Mouse (Mus musculus): ENCODE data around the gene Thada.
"Not testable (repeated sequence)": the region's sequence is repeated elsewhere in the genome, so short reads cannot be mapped to it uniquely, and the experiment has no call there.

The Thada gene

GRCm38 (mm10) chr17:84340574-84340973 lies 125.4 kb downstream of the Thada start:
- DNase-seq: no peak

DNA sequence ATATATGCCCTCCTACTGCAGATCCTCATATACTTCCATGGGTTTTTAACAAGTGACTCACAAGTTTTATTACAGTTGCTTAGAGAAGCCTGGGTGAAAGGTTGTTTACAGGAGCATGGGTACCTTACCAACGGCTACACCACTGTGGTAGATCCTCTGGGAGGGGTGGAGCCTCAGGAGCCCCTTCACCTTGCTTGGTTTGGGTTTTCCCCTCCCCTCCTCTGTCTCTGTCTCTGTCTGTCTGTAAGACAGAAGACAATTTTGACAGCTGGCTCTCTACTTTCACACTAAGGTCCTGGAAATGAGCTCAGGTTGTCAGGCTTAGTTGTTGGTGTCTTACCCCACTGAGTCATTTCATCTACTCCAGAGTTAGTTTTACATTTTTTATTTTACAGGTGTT lies 130.0 kb downstream of the Thada start:
- DNase-seq: no peak

GRCm38 (mm10) chr17:84335076-84335475 lies 130.9 kb downstream of the Thada start:
- DNase-seq: no peak

DNA sequence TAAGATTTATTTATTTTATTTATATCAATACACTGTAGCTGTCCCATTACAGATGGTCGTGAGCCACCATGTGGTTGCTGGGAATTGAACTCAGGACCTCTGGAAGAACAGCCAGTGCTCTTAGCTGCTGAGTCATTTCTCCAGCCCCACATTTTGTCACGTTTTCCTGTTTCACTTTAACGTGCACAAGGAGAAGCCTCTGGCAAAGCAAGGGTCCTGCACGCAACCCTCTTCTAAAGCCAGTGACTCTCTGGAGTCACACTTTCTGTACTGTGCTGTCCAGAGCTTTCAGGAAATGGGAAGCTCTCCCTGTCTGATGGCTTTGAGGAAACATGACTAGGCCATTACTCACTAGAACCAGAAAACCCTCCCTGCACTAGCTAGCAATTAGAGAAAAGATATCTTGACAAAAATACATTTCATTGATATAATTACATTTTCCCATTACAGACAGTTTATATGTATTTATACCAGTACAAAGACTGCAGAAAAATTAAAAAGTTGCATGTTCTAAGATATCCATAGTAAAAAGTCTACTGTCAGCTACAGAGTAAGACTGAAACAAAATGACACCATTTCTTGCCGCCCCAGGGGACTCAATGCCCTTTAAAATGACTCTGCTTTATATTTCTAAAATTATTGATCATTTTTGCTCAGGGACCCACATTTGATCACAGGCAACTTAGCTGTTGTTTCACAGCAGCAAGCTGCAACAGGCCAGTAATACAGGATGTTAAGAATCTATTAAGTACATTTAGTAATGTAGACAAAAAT lies 131.6 kb downstream of the Thada start:
- no peak for DNase-seq

DNA sequence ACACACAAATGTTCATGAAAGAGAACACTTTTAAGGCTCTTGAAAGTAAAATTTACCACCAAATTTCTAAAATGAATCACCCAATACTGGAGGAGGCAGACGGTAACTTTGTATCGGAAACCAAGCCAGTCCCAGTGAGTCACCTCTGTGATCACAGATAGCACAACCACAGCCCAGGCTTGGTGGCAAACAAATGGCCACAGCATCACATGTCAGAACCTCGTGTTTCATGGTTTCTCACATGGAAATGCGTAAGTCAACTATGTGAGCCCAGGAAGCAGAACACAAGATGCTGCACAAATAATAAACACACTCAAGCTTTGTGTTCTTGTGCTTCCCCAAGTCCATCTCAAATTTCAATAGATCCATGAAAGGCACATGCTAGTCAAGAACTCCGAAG lies 133.1 kb downstream of the Thada start:
- DNase-seq: no peak

DNA sequence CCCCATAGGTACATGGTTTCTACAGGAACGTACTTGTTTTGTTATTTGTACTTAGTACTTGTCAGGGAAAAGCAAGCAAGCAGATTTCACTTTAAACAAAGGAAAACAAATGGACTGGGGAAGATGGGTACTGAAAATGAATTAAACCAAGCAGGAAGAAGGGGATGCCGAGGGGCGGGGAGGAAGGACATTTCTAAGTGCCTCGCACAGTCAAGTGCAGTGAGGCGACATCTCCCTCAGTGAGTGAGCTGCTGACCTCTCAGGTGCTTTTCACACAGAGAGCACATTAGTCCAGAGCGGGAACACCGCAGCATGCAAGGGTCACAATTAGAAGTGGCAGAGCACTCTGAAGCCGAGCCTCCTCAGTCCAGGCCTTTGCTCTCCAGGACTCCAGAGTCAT lies 135.0 kb downstream of the Thada start:
- DNase-seq: no peak

DNA sequence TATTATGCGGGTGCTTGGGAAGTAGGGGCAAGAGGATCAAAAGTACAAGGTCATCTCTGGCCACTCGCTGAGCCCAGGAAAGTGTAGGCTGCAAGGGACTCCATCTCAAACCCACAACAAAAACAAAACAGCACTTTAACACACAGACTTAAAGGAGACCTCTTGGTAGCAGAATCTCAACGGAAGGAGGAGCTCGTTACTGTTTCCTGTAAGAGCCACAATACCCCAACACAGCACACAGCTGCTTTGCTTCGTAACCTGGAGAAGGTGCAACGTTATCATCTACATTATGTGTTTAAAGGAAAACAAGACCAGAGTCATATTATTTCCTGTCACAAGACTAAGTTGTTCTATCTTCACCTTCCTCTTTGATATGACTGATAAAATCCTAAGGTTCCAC lies 135.5 kb downstream of the Thada start:
- no peak for DNase-seq

DNA sequence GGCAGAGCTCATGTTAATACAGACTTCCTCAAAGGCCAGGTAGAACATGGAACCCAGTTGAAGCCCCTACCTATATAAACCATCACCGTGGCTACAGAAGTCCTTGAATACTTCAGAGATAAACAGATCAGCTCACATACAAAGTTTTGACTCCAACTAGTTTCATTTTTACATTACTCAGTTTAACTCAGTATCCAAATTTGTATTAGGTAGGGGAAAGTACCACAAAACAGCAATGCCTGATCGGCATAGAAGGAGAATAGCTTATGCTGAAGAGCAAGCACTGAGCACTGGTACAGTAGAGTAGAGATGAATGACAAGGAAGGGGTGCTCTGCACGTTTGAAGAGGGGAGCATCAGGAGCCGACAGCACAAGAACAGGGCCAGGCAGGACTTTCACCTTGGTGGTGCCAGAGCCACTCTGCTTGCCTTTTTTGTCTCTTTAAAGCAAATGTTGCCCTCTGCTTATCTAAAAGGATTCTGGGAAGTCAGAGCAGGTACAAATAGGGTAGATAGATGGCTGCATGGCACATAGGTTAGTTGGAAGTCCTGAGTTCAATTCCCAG lies 136.0 kb downstream of the Thada start:
- no peak for DNase-seq

DNA sequence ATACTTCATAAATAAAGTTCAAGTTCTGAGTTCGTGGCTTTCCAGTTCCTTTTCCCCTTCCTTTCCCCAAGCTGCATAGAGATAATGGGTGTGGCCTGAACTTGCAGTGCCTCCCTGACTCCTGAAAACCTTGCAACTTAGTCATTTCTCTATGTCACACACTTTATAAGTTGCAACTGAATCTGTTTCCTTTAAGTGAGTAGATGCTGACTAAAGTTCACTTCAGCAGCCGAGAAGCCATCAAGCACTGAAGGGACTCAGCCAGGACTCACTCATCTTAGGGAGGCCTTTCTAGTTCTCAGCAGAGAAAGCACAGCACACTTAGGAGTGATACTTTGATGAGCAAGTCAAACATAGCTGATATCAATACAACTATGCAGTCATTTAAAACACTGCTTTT lies 137.5 kb downstream of the Thada start:
- no peak for DNase-seq

GRCm38 (mm10) chr17:84327051-84327925 lies 138.7 kb downstream of the Thada start:
- DNase-seq: peak; percentile 63

DNA sequence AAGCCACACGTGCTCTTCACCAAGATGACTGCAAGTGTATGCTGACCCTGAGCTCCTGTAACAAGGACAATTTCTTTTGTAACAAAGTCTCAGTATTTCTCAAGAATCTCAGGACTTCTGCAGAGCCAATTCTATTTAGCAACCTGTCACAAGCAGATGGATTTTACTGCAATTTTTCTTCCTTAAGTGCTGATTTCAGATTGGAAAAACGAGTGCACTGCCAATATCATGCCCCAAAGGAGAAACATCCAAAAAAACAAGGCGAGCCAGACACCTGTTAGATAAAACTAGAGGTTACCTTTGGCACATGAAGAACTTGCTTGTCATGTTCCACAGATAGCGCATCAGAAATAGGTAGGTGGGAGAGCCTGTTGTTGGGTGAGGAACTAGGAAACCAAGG lies 143.8 kb downstream of the Thada start:
- no peak for DNase-seq

DNA sequence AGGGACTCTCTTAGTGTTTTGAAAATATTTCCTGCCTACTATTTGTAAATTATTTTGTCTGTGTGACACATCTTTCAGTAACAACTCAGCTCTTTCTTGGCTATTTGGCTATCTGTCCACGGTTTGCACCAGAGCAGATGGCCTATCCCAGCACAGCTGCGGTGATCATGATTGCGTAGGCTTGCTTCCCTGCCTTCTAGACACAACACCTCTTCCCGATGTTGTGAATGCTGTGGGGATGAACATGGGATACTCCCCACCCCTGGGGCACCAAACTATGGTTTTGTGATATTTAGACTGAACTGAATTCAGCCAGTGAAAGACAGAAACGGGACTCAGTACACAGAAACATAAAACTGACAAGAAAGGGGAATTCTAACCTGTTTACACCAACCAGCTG lies 144.7 kb downstream of the Thada start:
- no peak for DNase-seq

DNA sequence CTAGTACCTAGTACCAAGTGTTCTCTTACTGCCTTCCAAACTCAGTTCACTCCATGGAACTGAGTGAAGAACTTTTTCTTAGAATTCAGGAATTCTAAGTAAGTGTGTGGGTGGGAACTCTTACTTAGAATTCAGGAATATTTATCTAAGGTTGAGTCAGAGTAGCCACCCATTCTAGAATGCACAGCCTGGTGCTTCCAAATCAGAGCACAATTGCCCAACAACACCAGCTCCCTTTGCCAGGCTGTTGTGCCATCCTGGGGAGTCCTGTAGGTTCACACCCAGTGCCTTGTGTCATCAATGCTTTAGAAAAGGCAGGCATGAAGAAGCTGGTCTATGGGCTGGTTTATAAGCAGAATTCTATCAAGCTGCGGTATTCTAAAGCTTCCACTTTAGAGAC lies 145.4 kb downstream of the Thada start:
- no peak for DNase-seq

- no peak for DNase-seq
Measured at GRCm38 (mm10) chr17:84314341-84314740, 151.7 kb downstream of the Thada start.

DNA sequence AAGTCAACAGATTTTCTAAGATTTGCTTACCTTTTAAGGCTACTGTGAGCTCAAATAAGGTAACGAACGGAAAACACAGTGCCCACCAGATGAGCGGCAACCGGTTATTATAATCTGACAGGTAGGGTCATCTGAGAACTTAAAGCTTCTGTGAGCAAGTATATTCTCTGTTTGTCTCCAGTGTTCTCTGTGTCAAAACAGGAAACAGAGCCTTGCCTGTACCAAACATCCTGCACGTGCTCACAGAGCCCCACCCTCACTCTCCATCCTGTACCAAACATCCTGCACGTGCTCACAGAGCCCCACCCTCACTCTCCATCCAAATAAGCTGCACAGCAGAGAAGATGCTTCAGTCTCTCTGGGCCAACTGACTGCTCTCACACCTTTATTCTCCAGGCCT lies 152.5 kb downstream of the Thada start:
- DNase-seq: no peak

DNA sequence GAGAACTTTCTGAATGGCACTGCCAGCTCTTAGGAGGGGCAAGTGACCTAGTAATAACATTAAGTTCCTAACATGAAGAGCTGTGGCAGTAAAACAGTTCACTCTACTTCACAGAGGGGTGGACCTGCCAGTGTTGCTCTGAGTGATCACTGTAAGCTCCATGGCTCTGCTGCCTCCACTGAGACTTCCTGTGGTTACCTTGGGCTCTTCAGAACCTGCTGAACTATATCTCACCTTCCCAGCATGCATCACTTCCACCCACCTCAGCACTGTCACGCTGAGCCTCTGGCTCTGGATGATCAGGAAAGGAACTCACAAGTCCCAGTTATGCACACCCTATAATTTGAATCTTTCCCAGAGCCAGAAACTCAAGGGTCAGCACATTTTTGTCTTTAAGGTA lies 159.9 kb downstream of the Thada start:
- no peak for DNase-seq

DNA sequence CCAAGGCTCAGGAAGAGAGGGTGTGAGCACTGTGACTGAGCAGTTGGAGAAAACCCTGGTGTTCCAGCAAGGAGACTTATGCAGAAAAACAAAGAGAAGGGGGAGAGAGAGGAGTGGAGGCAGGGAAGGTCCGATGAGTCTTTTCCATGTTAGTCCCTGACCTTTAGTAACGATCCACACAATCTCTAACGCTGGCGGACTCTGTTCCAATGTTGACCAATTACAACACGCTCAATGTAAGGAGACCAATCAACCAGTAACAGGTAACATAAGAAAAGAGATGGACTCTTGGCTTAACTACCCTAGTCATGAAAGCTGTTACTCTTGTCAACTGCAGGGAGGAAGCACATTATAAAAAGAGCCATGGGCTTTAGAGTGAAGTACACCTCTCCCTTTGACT lies 160.9 kb downstream of the Thada start:
- no peak for DNase-seq

GRCm38 (mm10) chr17:84304141-84304540 lies 161.9 kb downstream of the Thada start:
- no peak for DNase-seq

DNA sequence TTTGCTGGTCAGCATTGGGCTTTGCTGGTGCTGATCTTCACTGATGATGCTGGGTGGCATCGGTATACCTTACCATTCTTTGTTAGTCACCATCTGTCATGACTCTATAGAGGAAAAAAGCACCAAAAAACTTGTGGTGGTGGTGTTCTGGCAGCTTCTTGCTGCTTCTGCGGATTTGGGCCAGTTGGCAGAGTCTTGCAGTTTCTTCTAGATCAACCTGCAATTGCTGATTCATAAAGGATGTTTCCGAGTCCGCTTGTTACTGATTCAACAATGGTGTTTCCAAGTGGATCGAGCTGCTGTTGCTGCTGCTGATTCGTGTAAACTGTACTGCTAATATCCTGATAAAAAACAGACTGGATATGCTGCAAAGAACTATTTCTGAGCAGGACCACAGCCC lies 168.0 kb downstream of the Thada start:
- DNase-seq: no peak

DNA sequence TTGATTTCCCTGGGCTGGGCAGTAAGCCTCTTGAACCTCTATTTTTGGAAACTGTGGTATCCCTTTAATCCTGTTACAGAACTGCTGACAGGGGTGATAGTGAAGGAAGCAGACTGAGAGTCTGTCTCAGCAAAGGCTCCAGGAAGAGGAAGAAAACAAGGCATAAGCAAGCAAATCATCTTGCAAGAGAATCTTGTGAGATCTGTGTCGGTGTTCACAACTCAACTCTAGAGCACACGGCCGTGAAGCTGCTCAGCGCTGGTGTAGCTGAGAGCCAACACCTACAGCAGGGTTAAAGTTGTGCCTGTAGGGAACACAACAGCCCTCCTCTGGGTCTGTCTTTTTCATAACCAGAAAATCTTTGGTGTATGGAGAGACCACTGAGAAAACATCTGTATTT lies 172.8 kb downstream of the Thada start:
- DNase-seq: no peak

DNA sequence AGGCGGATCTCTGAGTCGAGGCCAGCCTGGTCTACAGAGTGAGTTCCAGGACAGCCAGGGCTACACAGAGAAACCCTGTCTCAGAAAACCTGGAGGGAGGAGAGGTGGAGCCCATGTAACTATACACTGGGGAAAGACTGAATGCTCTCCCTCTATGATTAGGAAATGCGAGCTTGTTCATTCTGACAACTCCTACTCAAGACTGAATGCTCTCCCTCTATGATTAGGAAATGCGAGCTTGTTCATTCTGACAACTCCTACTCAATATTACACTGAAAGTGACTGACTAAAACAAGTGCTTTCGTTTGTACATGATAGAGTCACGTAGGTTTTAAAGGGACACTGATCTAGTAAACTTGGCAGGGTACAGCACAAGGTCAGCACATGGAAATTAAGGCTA lies 174.8 kb downstream of the Thada start:
- not testable (repeated sequence) for DNase-seq

DNA sequence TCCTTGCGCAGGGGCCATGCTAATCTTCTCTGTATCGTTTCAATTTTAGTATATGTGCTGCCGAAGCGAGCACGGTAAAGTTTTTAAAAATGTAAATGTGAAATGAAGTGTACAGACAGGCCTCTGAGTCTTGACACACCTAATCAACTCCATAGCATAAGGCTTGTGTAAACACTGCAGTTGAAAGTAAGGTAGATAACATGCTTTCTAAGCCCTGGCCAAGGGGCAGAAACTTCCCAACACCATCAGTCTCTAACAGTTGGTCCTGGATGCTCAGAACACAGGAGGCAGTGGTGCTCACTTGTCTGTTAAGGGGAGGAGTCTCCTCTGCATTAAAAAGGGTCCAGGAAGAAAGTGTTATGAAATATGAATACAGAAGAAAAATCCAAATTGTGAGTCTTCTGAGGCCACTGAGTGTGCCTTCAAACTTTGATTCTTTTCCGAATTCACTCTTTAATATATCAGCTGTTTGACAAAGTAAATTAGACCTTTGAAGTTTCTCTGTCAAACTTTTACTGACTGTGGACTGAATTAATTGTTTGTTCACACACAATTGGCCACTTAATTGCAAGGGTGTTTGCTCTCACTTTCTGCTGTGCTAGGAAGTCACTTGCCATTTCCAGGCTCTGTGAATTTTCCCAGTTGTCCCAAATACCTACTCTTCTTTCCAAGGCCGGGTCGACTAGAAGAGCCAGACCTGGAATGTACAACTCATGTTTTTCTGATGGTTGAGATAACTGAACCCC lies 178.2 kb downstream of the Thada start:
- no peak for DNase-seq

- no peak for DNase-seq
Measured at GRCm38 (mm10) chr17:84286536-84286935, 179.5 kb downstream of the Thada start.

Measured in embryo, embryonic 11 days (tissue).